Mouse (Mus musculus): Measurements from ENCODE around the gene Cdhr5. TPM values are rescaled to one million over a fixed set of nuclear protein-coding genes. Genes with fewer than 3 reads are reported as not detected.

Cdhr5 gene
- 0.20 TPM in 1 of 2 replicates, not detected in the other for polyA plus RNA-seq (2014; fragmentation: Nextera tagmentation; extraction: Ambion mirVana)

DNA sequence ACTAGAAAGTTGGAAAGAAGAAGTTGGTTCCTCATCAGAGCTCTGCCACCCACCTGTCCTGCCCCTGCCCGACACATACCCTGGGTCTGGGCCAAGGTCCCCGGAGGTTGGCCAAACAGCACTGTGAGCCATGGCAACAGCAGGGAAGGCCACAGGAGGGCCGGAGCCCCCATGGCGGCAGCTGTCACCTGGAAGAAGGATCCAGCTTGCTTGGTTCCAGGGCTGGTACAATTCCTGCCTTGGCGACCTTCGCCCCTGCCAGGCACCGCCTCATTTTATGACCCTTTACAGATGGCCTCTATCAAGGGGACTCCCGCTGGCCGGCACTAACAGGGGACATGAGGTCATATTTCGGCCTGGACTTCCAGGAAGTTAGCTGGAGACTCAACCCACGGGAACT, at the start of gene Cdhr5:
Cdhr5 (minus strand) TSS at position 241 of the 400 bp plus-strand sequence.
- Histone ChIP-seq H3K4me2 (ENCODE audit: low read depth, severe bottlenecking) (no peak within 1 kb of the TSS), H3K9me3 (ENCODE audit: control insufficient read depth, low read length) (no peaks in the 10 kb centered on the region), H3K4me3 (ENCODE audit: low read depth, low read length) (no peak within 1 kb of the TSS), H3K9ac (ENCODE audit: low read length) (no peak within 1 kb of the TSS), H3K36me3 (ENCODE audit: control insufficient read depth, insufficient read depth, low read length) (no peaks in the 10 kb centered on the region), H3K27me3 (ENCODE audit: control insufficient read depth, insufficient read depth, low read length) (no peaks in the 10 kb centered on the region), H3K4me1 (ENCODE audit: control insufficient read depth, insufficient read depth, low read length) (0 out of 2 replicates have a peak, but pooled peaks cover 2% of the 10 kb centered on the region), H3K27ac (replicated peaks; ENCODE audit: low read depth, low read length) (no peak within 1 kb of the TSS)
- 22% methylated on average over 11 of the region's 11 CpGs for WGBS
- ATAC-seq (ENCODE audit: insufficient number of reproducible peaks, low FRiP score, low TSS enrichment, low read depth) (no peak), DNase-seq (ENCODE audit: low spot score) (no peak)

DNA sequence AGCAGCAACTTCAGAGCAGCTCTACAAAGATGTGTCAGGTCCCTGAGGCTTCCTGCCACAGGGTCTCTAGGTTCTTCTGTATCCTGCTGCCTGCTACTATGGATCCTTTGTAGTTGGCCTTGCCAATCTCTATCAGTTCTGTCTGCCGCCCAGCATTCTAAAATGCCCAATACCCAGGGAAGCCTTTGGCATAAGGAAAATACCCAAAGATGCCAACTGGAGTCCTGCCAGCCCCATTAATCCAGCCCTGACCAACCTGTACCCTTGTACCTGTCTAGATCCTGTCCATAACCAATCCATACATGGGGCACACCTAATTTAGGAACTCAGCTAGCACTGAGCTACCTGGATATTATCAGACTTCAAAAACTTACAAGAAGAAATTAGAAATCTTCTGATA, 48.1 kb upstream of the Cdhr5 start:
- H3K4me3 ChIP-seq (ENCODE audit: low read depth, low read length): no peak overlapping the region
- H3K4me2 ChIP-seq (ENCODE audit: low read depth, severe bottlenecking): no peak overlapping the region
- 83% methylated on average over 1 of the region's 1 CpGs for WGBS
- no peaks in the 10 kb centered on the region for H3K27me3 ChIP-seq (ENCODE audit: control insufficient read depth, insufficient read depth, low read length)
- no peaks in the 10 kb centered on the region for H3K9me3 ChIP-seq (ENCODE audit: control insufficient read depth, low read length)
- DNase-seq (ENCODE audit: low spot score): no peak
- ATAC-seq (ENCODE audit: insufficient number of reproducible peaks, low FRiP score, low TSS enrichment, low read depth): no peak
- peaks cover 12% of the 10 kb centered on the region for H3K4me1 ChIP-seq (ENCODE audit: control insufficient read depth, insufficient read depth, low read length)
- peaks cover 20% of the 10 kb centered on the region for H3K36me3 ChIP-seq (ENCODE audit: control insufficient read depth, insufficient read depth, low read length)
- H3K9ac ChIP-seq (ENCODE audit: low read length): no peak overlapping the region
- H3K27ac ChIP-seq (replicated peaks; ENCODE audit: low read depth, low read length): no peak overlapping the region

GRCm38 (mm10) chr7:141319446-141319845, 42.9 kb upstream of the Cdhr5 start:
- ATAC-seq (ENCODE audit: insufficient number of reproducible peaks, low FRiP score, low TSS enrichment, low read depth) (no peak), DNase-seq (ENCODE audit: low spot score) (no peak)
- H3K4me1 ChIP-seq (ENCODE audit: control insufficient read depth, insufficient read depth, low read length): no peaks in the 10 kb centered on the region
- H3K9ac ChIP-seq (ENCODE audit: low read length): no peak overlapping the region
- H3K9me3 ChIP-seq (ENCODE audit: control insufficient read depth, low read length): no peaks in the 10 kb centered on the region
- H3K4me3 ChIP-seq (ENCODE audit: low read depth, low read length): no peak overlapping the region
- H3K4me2 ChIP-seq (ENCODE audit: low read depth, severe bottlenecking): no peak overlapping the region
- peaks cover 38% of the 10 kb centered on the region for H3K36me3 ChIP-seq (ENCODE audit: control insufficient read depth, insufficient read depth, low read length)
- WGBS: 69% methylated on average over 2 of the region's 2 CpGs
- no peaks in the 10 kb centered on the region for H3K27me3 ChIP-seq (ENCODE audit: control insufficient read depth, insufficient read depth, low read length)
- H3K27ac ChIP-seq (replicated peaks; ENCODE audit: low read depth, low read length): no peak overlapping the region

- WGBS: 89% methylated on average over 1 of the region's 1 CpGs
- ATAC-seq (ENCODE audit: insufficient number of reproducible peaks, low FRiP score, low TSS enrichment, low read depth): no peak
- Histone ChIP-seq H3K4me2 (ENCODE audit: low read depth, severe bottlenecking) (no peak overlapping the region), H3K9ac (ENCODE audit: low read length) (no peak overlapping the region), H3K9me3 (ENCODE audit: control insufficient read depth, low read length) (no peaks in the 10 kb centered on the region), H3K27ac (replicated peaks; ENCODE audit: low read depth, low read length) (no peak overlapping the region), H3K36me3 (ENCODE audit: control insufficient read depth, insufficient read depth, low read length) (peaks cover 45% of the 10 kb centered on the region), H3K27me3 (ENCODE audit: control insufficient read depth, insufficient read depth, low read length) (no peaks in the 10 kb centered on the region), H3K4me3 (ENCODE audit: low read depth, low read length) (no peak overlapping the region), H3K4me1 (ENCODE audit: control insufficient read depth, insufficient read depth, low read length) (no peaks in the 10 kb centered on the region)
- DNase-seq (ENCODE audit: low spot score): no peak
Observed at GRCm38 (mm10) chr7:141317619-141318132, 41.1 kb upstream of the Cdhr5 start.

GRCm38 (mm10) chr7:141315974-141316373, 39.4 kb upstream of the Cdhr5 start:
- Histone ChIP-seq H3K27ac (replicated peaks; ENCODE audit: low read depth, low read length) (no peak overlapping the region), H3K9ac (ENCODE audit: low read length) (no peak overlapping the region), H3K36me3 (ENCODE audit: control insufficient read depth, insufficient read depth, low read length) (peaks cover 39% of the 10 kb centered on the region), H3K4me3 (ENCODE audit: low read depth, low read length) (no peak overlapping the region), H3K9me3 (ENCODE audit: control insufficient read depth, low read length) (no peaks in the 10 kb centered on the region), H3K27me3 (ENCODE audit: control insufficient read depth, insufficient read depth, low read length) (no peaks in the 10 kb centered on the region), H3K4me2 (ENCODE audit: low read depth, severe bottlenecking) (no peak overlapping the region), H3K4me1 (ENCODE audit: control insufficient read depth, insufficient read depth, low read length) (no peaks in the 10 kb centered on the region)
- DNase-seq (ENCODE audit: low spot score) (peak; percentile 36), ATAC-seq (ENCODE audit: insufficient number of reproducible peaks, low FRiP score, low TSS enrichment, low read depth) (no peak)
- 84% methylated on average over 5 of the region's 5 CpGs for WGBS

GRCm38 (mm10) chr7:141315076-141315475, 38.5 kb upstream of the Cdhr5 start:
- no peak overlapping the region for H3K4me3 ChIP-seq (ENCODE audit: low read depth, low read length)
- WGBS: 91% methylated on average over 8 of the region's 8 CpGs
- no peaks in the 10 kb centered on the region for H3K27me3 ChIP-seq (ENCODE audit: control insufficient read depth, insufficient read depth, low read length)
- no peak overlapping the region for H3K27ac ChIP-seq (replicated peaks; ENCODE audit: low read depth, low read length)
- no peaks in the 10 kb centered on the region for H3K4me1 ChIP-seq (ENCODE audit: control insufficient read depth, insufficient read depth, low read length)
- DNase-seq (ENCODE audit: low spot score) (no peak), ATAC-seq (ENCODE audit: insufficient number of reproducible peaks, low FRiP score, low TSS enrichment, low read depth) (no peak)
- no peaks in the 10 kb centered on the region for H3K9me3 ChIP-seq (ENCODE audit: control insufficient read depth, low read length)
- H3K36me3 ChIP-seq (ENCODE audit: control insufficient read depth, insufficient read depth, low read length): peaks cover 37% of the 10 kb centered on the region
- H3K4me2 ChIP-seq (ENCODE audit: low read depth, severe bottlenecking): no peak overlapping the region
- no peak overlapping the region for H3K9ac ChIP-seq (ENCODE audit: low read length)

GRCm38 (mm10) chr7:141314416-141314815, 37.8 kb upstream of the Cdhr5 start:
- H3K4me1 ChIP-seq (ENCODE audit: control insufficient read depth, insufficient read depth, low read length): no peaks in the 10 kb centered on the region
- no peak overlapping the region for H3K4me3 ChIP-seq (ENCODE audit: low read depth, low read length)
- DNase-seq (ENCODE audit: low spot score) (no peak), ATAC-seq (ENCODE audit: insufficient number of reproducible peaks, low FRiP score, low TSS enrichment, low read depth) (no peak)
- H3K36me3 ChIP-seq (ENCODE audit: control insufficient read depth, insufficient read depth, low read length): peaks cover 37% of the 10 kb centered on the region
- H3K27ac ChIP-seq (replicated peaks; ENCODE audit: low read depth, low read length): no peak overlapping the region
- no peaks in the 10 kb centered on the region for H3K27me3 ChIP-seq (ENCODE audit: control insufficient read depth, insufficient read depth, low read length)
- 95% methylated on average over 2 of the region's 2 CpGs for WGBS
- H3K9me3 ChIP-seq (ENCODE audit: control insufficient read depth, low read length): no peaks in the 10 kb centered on the region
- H3K4me2 ChIP-seq (ENCODE audit: low read depth, severe bottlenecking): no peak overlapping the region
- no peak overlapping the region for H3K9ac ChIP-seq (ENCODE audit: low read length)

- Histone ChIP-seq H3K27me3 (ENCODE audit: control insufficient read depth, insufficient read depth, low read length) (no peaks in the 10 kb centered on the region), H3K4me1 (ENCODE audit: control insufficient read depth, insufficient read depth, low read length) (no peaks in the 10 kb centered on the region), H3K36me3 (ENCODE audit: control insufficient read depth, insufficient read depth, low read length) (peaks cover 23% of the 10 kb centered on the region; the same call in 1 of the 2 replicates), H3K9ac (ENCODE audit: low read length) (no peak overlapping the region), H3K27ac (replicated peaks; ENCODE audit: low read depth, low read length) (no peak overlapping the region), H3K4me3 (ENCODE audit: low read depth, low read length) (no peak overlapping the region), H3K9me3 (ENCODE audit: control insufficient read depth, low read length) (no peaks in the 10 kb centered on the region), H3K4me2 (ENCODE audit: low read depth, severe bottlenecking) (no peak overlapping the region)
- WGBS: 87% methylated on average over 4 of the region's 4 CpGs
- no peak for ATAC-seq (ENCODE audit: insufficient number of reproducible peaks, low FRiP score, low TSS enrichment, low read depth)
- DNase-seq (ENCODE audit: low spot score): no peak
Observed at GRCm38 (mm10) chr7:141304537-141304936, 28.0 kb upstream of the Cdhr5 start.

DNA sequence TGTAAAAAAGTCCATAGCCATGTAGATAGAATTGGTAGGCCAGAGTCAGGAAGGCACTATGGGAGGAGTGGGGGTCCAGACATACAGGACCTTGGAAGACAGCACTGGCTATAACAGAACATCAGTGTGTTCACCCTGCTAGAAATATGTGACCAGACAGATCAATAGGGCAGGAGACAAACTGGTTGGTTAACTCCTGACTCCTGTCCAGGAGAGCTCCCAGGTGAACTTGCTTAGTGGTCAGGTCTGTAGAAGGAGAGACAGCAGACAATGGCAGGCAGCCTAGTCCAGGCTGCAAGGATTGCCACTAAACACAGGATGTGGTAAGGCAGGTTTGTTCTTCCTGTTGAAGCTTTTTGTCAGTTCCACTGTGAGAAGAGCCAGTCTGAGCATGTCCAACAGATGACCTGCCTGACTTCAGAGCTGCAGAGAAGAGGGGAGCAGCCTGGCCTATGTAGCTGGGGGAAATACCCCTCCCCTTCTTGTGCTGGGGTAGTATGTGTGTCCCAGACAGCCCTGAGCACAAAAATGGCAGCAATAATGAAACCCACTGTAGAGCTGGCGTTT, 26.2 kb upstream of the Cdhr5 start:
- Histone ChIP-seq H3K4me2 (ENCODE audit: low read depth, severe bottlenecking) (no peak overlapping the region), H3K27me3 (ENCODE audit: control insufficient read depth, insufficient read depth, low read length) (no peaks in the 10 kb centered on the region), H3K4me1 (ENCODE audit: control insufficient read depth, insufficient read depth, low read length) (no peaks in the 10 kb centered on the region), H3K4me3 (ENCODE audit: low read depth, low read length) (no peak overlapping the region), H3K9ac (ENCODE audit: low read length) (no peak overlapping the region), H3K36me3 (ENCODE audit: control insufficient read depth, insufficient read depth, low read length) (peaks cover 20% of the 10 kb centered on the region; the same call in 1 of the 2 replicates), H3K27ac (replicated peaks; ENCODE audit: low read depth, low read length) (no peak overlapping the region), H3K9me3 (ENCODE audit: control insufficient read depth, low read length) (no peaks in the 10 kb centered on the region)
- WGBS: 82% methylated on average over 1 of the region's 1 CpGs
- no peak for ATAC-seq (ENCODE audit: insufficient number of reproducible peaks, low FRiP score, low TSS enrichment, low read depth)
- DNase-seq (ENCODE audit: low spot score): no peak

Measured in limb, embryonic 11.5 days (tissue).